Mouse (Mus musculus) embryonic facial prominence, embryonic 10.5 days (tissue): Measurements from ENCODE around the gene Inpp4b. TPM values are rescaled to one million over a fixed set of nuclear protein-coding genes. Genes with fewer than 3 reads are reported as not detected.

Experiments used
- DNase-seq: peaks from one replicate; pipeline ENCODE4 v3.0.0-alpha.2; 2017; ENCODE audit warnings: low spot score
- H3K27ac ChIP-seq: fragments of 300-500 bp; sonication (generic); replicated peaks from 2 replicates; pipeline ENCODE4 v1.5.1; 2016; ENCODE audit warnings: mild to moderate bottlenecking
- H3K27me3 ChIP-seq: fragments of 300-500 bp; sonication (generic); replicated peaks from 2 replicates; pipeline ENCODE4 v1.6.1; 2016; ENCODE audit warnings: low read depth, mild to moderate bottlenecking; ENCODE audit not compliant: poor library complexity, severe bottlenecking
- H3K36me3 ChIP-seq: fragments of 300-500 bp; sonication (generic); replicated peaks from 2 replicates; pipeline ENCODE4 v1.6.1; 2016; ENCODE audit warnings: mild to moderate bottlenecking, moderate library complexity
- H3K4me1 ChIP-seq: fragments of 300-500 bp; sonication (generic); 2 replicates; pipeline ENCODE4 v1.6.1; 2016
- H3K4me3 ChIP-seq: fragments of 300-500 bp; sonication (generic); 2 replicates; pipeline ENCODE4 v1.5.1; 2016; ENCODE audit warnings: mild to moderate bottlenecking, moderate library complexity
- H3K9me3 ChIP-seq: fragments of 300-500 bp; sonication (generic); 2 replicates; pipeline ENCODE4 v1.6.1; 2016; ENCODE audit warnings: mild to moderate bottlenecking
- WGBS: fragments of 180-500 bp; shearing (Covaris S2); methylation state at CpG from one replicate; pipeline ENCODE4 v1.1.7; 2016; 5-methylcytosine and 5-hydroxymethylcytosine counted together
- polyA plus RNA-seq: library from polyadenylated mRNA; unstranded; fragments of >200 nt; fragmentation: Nextera tagmentation; extraction: Ambion mirVana; gene quantifications from 2 replicates; pipeline ENCODE4 v1.2.1, GENCODE M21; 2016

Inpp4b gene
- polyA plus RNA-seq, 1 experiment from 2014 or later: 12.4 TPM

DNA sequence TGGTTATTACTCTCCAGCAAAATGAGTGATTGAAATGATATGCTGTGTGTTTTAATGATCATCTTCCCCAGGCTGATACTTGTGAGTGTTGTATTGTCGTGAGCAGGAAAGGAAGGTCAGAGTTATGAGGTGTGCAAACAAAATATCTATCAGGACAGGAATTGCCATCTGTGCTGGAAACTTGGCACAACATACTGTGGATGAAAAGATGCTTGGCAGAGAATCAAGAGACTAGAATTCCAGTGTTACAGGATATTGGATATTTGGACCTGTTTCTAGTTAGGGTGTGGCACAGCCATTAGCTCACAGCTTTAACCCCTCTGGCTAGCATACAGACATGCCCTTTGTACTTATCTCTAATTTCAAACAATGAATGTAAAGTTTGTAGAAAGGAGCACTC, 507.6 kb downstream of the Inpp4b start:
- Histone ChIP-seq H3K4me1 (no peaks in the 10 kb centered on the region), H3K9me3 (no peaks in the 10 kb centered on the region), H3K27me3 (no peaks in the 10 kb centered on the region), H3K4me3 (no peak overlapping the region), H3K36me3 (no peaks in the 10 kb centered on the region), H3K27ac (no peak overlapping the region)
- WGBS: 91% methylated on average over 1 of the region's 1 CpGs
- no peak for DNase-seq

DNA sequence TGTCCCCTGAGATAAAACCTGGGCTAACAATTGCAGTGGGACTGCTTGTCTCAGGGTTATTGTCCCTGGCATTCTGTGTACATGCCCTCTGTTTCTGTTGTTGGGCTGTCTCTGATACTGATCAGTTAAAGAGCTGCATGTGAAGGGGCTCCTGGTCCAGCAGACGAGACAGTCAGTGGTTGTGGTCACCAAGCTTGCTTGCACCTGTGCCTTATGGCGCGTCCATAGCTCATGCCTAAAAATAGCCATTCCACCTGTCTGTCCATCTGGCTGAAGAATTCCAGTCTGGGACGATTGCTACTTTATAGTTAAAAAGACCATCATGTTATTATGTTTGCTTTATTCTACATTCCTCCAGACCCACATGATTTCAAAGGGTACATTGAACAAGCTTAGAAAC, 510.8 kb downstream of the Inpp4b start:
- H3K4me1 ChIP-seq: no peaks in the 10 kb centered on the region
- WGBS: 85% methylated on average over 4 of the region's 4 CpGs
- no peaks in the 10 kb centered on the region for H3K27me3 ChIP-seq
- H3K9me3 ChIP-seq: no peaks in the 10 kb centered on the region
- no peak overlapping the region for H3K27ac ChIP-seq
- H3K36me3 ChIP-seq: no peaks in the 10 kb centered on the region
- H3K4me3 ChIP-seq: no peak overlapping the region
- DNase-seq: no peak

DNA sequence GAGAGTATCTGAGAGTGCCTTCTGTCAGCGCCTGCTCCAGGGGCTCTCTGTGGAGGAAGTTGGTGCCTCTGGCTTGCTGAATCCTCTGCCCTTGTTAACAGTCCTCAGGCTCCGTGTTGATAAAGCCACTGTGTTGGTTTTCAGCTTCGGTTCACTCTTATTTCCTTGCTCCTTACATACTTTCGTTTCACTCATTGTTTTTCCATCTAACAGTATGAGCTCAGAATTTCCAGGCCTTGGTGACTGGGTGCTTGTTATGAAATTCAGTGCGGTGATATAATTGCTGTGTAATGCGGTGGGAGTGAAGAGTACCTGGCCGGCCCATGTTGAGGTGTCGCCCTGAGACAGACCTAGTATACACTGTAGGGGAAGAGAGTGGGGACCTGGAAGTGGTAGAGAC, 512.2 kb downstream of the Inpp4b start:
- WGBS: 78% methylated on average over 8 of the region's 8 CpGs
- H3K36me3 ChIP-seq: no peaks in the 10 kb centered on the region
- no peak for DNase-seq
- H3K9me3 ChIP-seq: no peaks in the 10 kb centered on the region
- no peaks in the 10 kb centered on the region for H3K27me3 ChIP-seq
- no peaks in the 10 kb centered on the region for H3K4me1 ChIP-seq
- H3K4me3 ChIP-seq: no peak overlapping the region
- H3K27ac ChIP-seq: no peak overlapping the region

DNA sequence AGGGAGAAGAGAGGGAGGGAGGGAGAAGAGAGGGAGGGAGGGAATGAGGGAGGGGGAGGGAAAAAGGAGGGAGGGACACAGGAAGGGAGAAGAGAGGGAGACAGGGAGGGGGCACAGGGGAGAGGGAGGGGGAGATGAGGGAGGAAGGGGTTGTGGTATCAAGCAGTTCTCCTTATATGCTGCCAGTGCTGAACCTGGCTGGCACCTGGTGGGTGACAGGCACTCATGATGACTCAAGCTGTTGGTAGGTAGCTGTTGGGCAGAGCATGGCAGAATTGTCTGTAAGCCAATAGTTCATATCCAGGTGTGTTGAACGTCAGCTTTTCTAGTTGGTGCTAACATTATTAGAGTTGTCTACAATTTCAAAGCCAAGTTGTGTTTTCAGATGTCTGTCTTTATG, 512.7 kb downstream of the Inpp4b start:
- Histone ChIP-seq H3K27me3 (no peaks in the 10 kb centered on the region), H3K4me3 (no peak overlapping the region), H3K9me3 (no peaks in the 10 kb centered on the region), H3K36me3 (no peaks in the 10 kb centered on the region), H3K27ac (no peak overlapping the region), H3K4me1 (no peaks in the 10 kb centered on the region)
- no peak for DNase-seq
- WGBS: 82% methylated on average over 1 of the region's 1 CpGs

DNA sequence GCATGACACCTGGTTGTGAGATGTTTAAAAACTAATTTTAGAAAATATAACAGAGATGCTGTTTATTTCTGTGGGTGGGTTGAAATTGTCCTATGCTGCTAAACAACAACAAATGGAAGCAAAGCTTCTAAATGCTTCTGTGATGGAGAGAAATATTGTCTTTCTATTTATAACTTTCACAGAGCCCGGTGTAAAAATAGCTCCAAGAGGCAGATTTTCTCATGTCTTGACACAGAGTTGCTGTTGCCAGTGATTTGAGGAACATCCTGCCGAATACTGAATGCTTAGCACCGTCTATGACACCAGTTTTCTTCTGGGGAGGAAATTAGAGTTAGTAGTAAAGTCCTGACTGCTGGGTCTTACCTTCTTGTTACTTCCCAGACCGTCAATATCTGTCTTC, 513.8 kb downstream of the Inpp4b start:
- H3K36me3 ChIP-seq: no peaks in the 10 kb centered on the region
- DNase-seq: no peak
- H3K27me3 ChIP-seq: no peaks in the 10 kb centered on the region
- H3K9me3 ChIP-seq: no peaks in the 10 kb centered on the region
- no peaks in the 10 kb centered on the region for H3K4me1 ChIP-seq
- WGBS: 85% methylated on average over 4 of the region's 4 CpGs
- no peak overlapping the region for H3K4me3 ChIP-seq
- no peak overlapping the region for H3K27ac ChIP-seq

DNA sequence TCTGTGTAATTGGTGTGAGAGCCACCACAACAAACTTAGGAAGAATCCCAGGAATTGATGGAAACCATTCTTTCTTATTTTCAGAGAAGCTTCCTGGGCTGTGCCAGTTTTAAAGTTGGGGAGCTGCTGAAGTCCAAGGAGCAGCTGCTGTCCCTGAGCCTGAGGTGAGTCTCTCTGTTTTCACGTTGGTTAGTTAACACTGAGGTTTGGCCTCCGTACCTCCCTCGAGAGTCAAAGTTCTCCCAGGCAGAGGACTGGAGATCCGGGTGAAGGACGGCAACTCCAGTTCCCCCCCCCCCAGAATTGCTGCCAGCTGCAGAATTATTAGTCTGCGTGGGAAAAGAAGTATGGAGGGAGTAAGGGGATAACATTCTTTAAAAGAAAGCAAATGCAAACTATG, 514.3 kb downstream of the Inpp4b start:
- no peak overlapping the region for H3K27ac ChIP-seq
- H3K36me3 ChIP-seq: no peaks in the 10 kb centered on the region
- WGBS: 61% methylated on average over 6 of the region's 6 CpGs
- no peak for DNase-seq
- H3K9me3 ChIP-seq: no peaks in the 10 kb centered on the region
- H3K27me3 ChIP-seq: no peaks in the 10 kb centered on the region
- H3K4me3 ChIP-seq: no peak overlapping the region
- H3K4me1 ChIP-seq: no peaks in the 10 kb centered on the region

DNA sequence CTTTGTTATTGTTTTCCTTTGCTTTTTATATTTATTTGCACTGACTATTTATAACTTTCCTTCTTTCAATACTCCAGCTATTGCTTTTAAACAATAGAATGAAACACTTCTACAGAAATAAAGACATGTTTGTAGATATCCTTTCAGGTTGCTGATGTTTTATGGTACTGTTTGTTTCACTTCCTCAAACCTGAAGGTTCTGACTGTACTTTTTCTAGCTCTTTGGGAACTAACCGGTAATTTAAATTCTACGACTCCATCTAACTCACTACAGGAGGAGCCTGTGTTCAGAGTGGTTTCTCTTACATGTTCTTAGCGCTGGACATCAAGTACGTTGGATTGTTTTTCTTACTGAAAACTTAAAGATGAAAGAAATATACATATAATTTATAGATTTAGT, 516.0 kb downstream of the Inpp4b start:
- WGBS: 93% methylated on average over 4 of the region's 4 CpGs
- H3K9me3 ChIP-seq: no peaks in the 10 kb centered on the region

DNA sequence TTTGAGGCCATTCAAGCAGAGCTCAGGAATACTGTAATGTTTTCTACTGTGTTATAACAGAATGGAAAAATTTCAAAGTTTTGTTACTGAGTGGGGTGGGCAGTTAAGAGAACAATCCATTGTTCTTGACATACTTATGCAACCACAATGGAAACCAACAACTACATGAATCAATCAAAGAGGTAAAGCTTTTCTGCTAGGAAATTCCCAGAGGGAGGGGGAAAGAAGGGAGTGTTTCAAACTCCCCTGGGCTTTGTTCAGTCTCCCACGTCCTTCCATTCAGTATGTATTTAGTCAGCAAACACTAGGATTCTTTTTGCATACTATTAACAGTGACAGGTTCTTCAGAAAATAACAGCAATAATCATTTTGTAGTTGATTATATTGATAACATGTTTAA, 517.4 kb downstream of the Inpp4b start:
- Histone ChIP-seq H3K27me3 (no peaks in the 10 kb centered on the region), H3K4me1 (no peaks in the 10 kb centered on the region), H3K36me3 (no peaks in the 10 kb centered on the region), H3K9me3 (no peaks in the 10 kb centered on the region), H3K4me3 (no peak overlapping the region), H3K27ac (no peak overlapping the region)
- 77% methylated on average over 1 of the region's 1 CpGs for WGBS
- DNase-seq: no peak

More for the DNA sequence above, 516.0 kb downstream of the Inpp4b start:
- Histone ChIP-seq H3K27me3 (no peaks in the 10 kb centered on the region), H3K27ac (no peak overlapping the region), H3K36me3 (no peaks in the 10 kb centered on the region), H3K4me1 (no peaks in the 10 kb centered on the region), H3K4me3 (no peak overlapping the region)
- DNase-seq: no peak

DNA sequence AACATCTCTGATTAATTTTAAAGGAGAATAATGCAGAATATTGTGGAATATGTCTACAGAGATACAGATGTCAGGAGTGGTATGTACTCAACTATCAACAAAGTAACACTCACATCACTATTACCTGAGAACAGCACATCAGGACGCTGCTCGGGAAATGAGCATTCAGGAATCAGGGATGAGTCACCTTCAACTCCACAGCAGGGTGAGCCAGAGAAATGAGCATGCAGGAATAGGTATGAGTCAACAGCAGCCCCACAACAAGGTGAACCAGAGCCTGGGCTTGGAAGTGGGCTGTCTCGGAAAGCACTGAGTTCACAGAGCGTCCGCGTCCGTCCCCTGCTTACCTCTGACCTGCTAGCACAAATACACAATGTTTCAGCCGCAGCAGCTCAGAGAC, 519.0 kb downstream of the Inpp4b start:
- peaks cover 3% of the 10 kb centered on the region; the same call in 1 of the 2 replicates for H3K4me1 ChIP-seq
- H3K4me3 ChIP-seq: no peak overlapping the region
- H3K27ac ChIP-seq: no peak overlapping the region
- no peaks in the 10 kb centered on the region for H3K36me3 ChIP-seq
- no peaks in the 10 kb centered on the region for H3K9me3 ChIP-seq
- WGBS: 93% methylated on average over 8 of the region's 8 CpGs
- H3K27me3 ChIP-seq: no peaks in the 10 kb centered on the region
- no peak for DNase-seq

DNA sequence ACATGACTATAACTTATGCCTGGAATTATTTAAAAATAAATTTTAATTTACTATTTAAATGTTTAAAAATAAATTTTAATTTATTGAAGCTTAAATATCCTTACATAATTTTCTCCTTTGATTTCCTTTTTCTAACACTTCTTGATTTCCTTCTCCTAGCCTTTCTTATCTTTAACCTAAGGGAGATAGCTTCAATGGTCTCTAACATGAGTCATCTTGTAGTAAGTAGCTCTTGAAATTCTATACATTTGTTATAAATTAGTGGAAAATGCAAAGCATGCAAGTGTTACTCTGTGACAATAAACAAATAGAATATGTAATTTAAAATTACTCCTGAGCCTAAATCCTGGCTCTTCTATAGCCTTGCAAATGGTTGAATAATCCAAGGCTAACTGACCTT, 520.4 kb downstream of the Inpp4b start:
- Histone ChIP-seq H3K4me1 (peaks cover 11% of the 10 kb centered on the region), H3K9me3 (no peaks in the 10 kb centered on the region), H3K36me3 (no peaks in the 10 kb centered on the region), H3K4me3 (no peak overlapping the region), H3K27me3 (no peaks in the 10 kb centered on the region), H3K27ac (no peak overlapping the region)
- DNase-seq: no peak

DNA sequence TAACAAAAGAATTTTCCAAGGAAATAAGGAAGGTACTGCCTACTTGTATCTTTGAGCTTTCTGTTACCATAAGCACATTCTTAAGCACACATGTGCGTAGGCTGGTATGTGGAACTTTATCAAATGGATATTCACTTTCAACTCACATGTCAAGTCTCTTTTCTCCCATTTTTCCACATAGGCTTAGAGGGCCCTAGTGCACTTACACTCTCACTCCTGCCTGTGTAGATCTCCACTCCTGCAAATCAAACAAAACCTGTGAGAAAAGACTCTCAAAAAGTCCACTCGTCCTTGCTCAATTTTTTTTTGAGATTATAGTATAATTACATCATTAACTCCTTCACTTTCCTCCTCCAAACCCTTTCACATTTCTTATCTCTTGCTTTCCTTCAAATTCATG, 522.0 kb downstream of the Inpp4b start:
- H3K27me3 ChIP-seq: no peaks in the 10 kb centered on the region
- H3K27ac ChIP-seq: no peak overlapping the region
- peaks cover 11% of the 10 kb centered on the region for H3K4me1 ChIP-seq
- WGBS: 89% methylated on average over 2 of the region's 2 CpGs
- no peak for DNase-seq
- H3K4me3 ChIP-seq: no peak overlapping the region
- no peaks in the 10 kb centered on the region for H3K36me3 ChIP-seq
- no peaks in the 10 kb centered on the region for H3K9me3 ChIP-seq

DNA sequence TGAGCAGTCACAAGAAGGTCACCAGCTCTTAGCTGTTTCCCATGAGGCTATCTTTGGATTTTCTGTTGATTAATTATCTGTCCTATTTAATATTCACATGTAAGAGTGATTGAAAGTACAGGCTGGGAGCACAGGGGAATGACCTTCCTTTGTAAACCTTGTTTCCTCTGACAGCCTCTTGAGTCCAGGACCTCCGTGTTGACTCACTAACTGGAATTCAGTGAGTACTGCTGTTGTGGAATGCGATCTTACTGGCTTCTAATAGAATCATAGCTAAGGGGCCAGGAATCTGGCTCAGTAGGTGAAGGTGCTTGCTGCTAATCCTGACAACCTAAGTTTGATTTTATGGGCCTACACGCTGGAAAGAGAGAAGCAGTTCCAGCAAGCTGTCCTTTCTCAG, 523.3 kb downstream of the Inpp4b start:
- WGBS: 69% methylated on average over 3 of the region's 3 CpGs
- no peak overlapping the region for H3K4me3 ChIP-seq
- DNase-seq: no peak
- no peak overlapping the region for H3K27ac ChIP-seq
- H3K36me3 ChIP-seq: no peaks in the 10 kb centered on the region
- H3K27me3 ChIP-seq: no peaks in the 10 kb centered on the region
- H3K4me1 ChIP-seq: peaks cover 11% of the 10 kb centered on the region
- no peaks in the 10 kb centered on the region for H3K9me3 ChIP-seq

DNA sequence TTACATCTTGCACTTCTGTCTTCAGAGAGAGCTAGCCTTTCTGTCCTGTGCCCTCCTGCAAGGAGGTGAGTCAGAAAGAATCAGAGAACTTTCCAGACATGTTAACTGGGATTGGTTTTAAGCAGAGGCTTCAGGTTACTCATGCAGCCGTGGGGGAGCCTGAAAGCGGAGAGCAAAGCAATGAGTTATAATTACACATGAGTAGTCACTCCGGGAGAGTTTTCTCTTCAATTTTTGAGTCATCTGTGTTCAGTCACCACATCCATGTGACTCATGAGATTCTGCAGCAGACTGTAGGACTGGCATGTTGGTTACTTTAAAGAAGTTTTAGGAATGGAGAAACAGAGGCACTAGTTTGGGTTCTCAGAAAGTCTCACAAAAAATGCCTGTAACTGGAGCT, 524.7 kb downstream of the Inpp4b start:
- no peak overlapping the region for H3K27ac ChIP-seq
- no peaks in the 10 kb centered on the region for H3K9me3 ChIP-seq
- no peaks in the 10 kb centered on the region for H3K36me3 ChIP-seq
- H3K4me1 ChIP-seq: peaks cover 11% of the 10 kb centered on the region
- H3K4me3 ChIP-seq: no peak overlapping the region
- 49% methylated on average over 3 of the region's 3 CpGs for WGBS
- DNase-seq: peak; percentile 25
- no peaks in the 10 kb centered on the region for H3K27me3 ChIP-seq

DNA sequence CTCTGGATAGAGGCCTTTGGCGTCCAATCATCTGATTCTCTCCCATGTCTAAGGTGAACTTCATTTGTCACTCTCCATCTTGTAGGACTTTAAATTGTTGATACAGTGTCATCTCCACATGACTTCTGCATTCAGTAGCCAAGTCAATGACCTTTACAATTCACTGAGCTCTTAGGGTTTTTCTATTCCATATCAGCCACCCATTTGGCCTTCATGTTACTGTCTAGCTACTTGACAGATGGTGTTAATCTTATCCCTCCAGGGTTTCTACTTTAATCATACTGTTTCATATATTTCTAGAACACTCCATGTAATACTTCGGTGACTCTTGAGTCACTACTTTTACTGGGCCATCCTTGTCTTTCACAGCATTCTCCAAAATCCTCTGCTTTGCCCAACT, 528.1 kb downstream of the Inpp4b start:
- H3K4me3 ChIP-seq: no peak overlapping the region
- no peaks in the 10 kb centered on the region for H3K36me3 ChIP-seq
- H3K27me3 ChIP-seq: no peaks in the 10 kb centered on the region
- WGBS: 92% methylated on average over 2 of the region's 2 CpGs
- H3K9me3 ChIP-seq: no peaks in the 10 kb centered on the region
- no peak overlapping the region for H3K27ac ChIP-seq
- no peak for DNase-seq
- H3K4me1 ChIP-seq: peaks cover 16% of the 10 kb centered on the region
